Mouse (Mus musculus): Measurements from ENCODE around the gene Srd5a1.

DNA sequence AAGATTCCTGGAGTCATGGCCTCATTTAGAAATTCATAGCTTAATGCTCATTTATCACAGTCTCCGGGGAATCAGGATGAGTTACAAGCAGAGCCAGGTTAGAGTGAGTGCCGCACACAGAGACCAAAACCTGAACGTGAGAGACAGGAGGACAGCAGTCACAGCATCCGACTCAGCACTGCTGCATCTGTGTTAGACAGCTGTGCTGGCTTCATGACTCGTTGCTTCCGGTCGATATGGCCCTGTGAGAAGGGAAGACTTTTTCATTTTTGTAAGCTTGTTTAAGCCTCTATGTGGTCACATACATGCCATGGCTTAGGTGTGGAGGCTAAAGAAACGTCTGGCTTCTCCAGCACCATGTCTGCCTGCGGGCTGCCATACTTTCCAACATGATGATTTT, 26.4 kb upstream of the Srd5a1 start:
- TF ChIP-seq CTCF (IDR thresholded peaks at IDR 0.05; ENCODE audit: borderline replicate concordance, insufficient read depth, low read depth, low read length): no peak
- no peak for TF ChIP-seq POLR2A (IDR thresholded peaks at IDR 0.05; ENCODE audit: borderline replicate concordance, insufficient read depth, low read length)
